Mouse (Mus musculus) forebrain, embryonic 11.5 days (tissue): ENCODE results near the gene Fank1. TPM values are rescaled to one million over a fixed set of nuclear protein-coding genes. Genes with fewer than 3 reads are reported as not detected.
"Not testable (repeated sequence)": the region's sequence is repeated elsewhere in the genome, so short reads cannot be mapped to it uniquely, and the experiment has no call there.

Experiments used
- ATAC-seq: fragments of 200-750 bp; cut with Nextera tagmentation; replicated peaks from 2 replicates; pipeline ENCODE4 v1.8.0; 2017; ENCODE audit warnings: moderate TSS enrichment; ENCODE audit not compliant: low FRiP score
- DNase-seq: peaks from one replicate; pipeline ENCODE4 v3.0.0-alpha.2; 2017; ENCODE audit warnings: low spot score
- H3K27ac ChIP-seq: fragments of 300-500 bp; sonication (generic); 2 replicates; pipeline ENCODE4 v1.5.1; 2014; ENCODE audit warnings: low read depth, low read length
- H3K27me3 ChIP-seq: fragments of 300-500 bp; sonication (generic); 2 replicates; pipeline ENCODE4 v1.6.1; 2014; ENCODE audit warnings: mild to moderate bottlenecking, low read length, mixed read lengths; ENCODE audit not compliant: control insufficient read depth, insufficient read depth
- H3K36me3 ChIP-seq: fragments of 300-500 bp; sonication (generic); 2 replicates; pipeline ENCODE4 v1.6.1; 2014; ENCODE audit warnings: mild to moderate bottlenecking, low read length, moderate library complexity, mixed read lengths; ENCODE audit not compliant: control insufficient read depth, insufficient read depth
- H3K4me1 ChIP-seq: fragments of 300-500 bp; sonication (generic); replicated peaks from 2 replicates; pipeline ENCODE4 v1.6.1; 2014; ENCODE audit warnings: low read length, mixed read lengths; ENCODE audit not compliant: control insufficient read depth, insufficient read depth
- H3K4me2 ChIP-seq: fragments of 300-500 bp; sonication (generic); 2 replicates; pipeline ENCODE4 v1.6.1; 2014; ENCODE audit warnings: low read depth, mild to moderate bottlenecking, low read length, moderate library complexity, mixed read lengths; ENCODE audit not compliant: severe bottlenecking
- H3K4me3 ChIP-seq: fragments of 300-500 bp; sonication (generic); 2 replicates; pipeline ENCODE4 v1.5.1; 2014; ENCODE audit warnings: low read depth, low read length
- H3K9ac ChIP-seq: fragments of 300-500 bp; sonication (generic); 2 replicates; pipeline ENCODE4 v1.6.1; 2014; ENCODE audit warnings: low read length
- H3K9me3 ChIP-seq: fragments of 300-500 bp; sonication (generic); 2 replicates; pipeline ENCODE4 v1.6.1; 2016; ENCODE audit warnings: low read length, mixed read lengths; ENCODE audit not compliant: control insufficient read depth
- WGBS: fragments of 180-500 bp; shearing (Covaris S2); extraction: QIAGEN DNeasy Blood & Tissue Kit; methylation state at CpG from one replicate; pipeline ENCODE4 v1.1.7; 2014; 5-methylcytosine and 5-hydroxymethylcytosine counted together
- polyA plus RNA-seq: library from polyadenylated mRNA; unstranded; fragments of >200 nt; fragmentation: Nextera tagmentation; extraction: Ambion mirVana; gene quantifications from 2 replicates; pipeline ENCODE4 v1.2.1, GENCODE M21; 2014

Gene Fank1
- polyA plus RNA-seq, 1 experiment from 2014 or later = 1.5 TPM

- no peaks in the 10 kb centered on the region for H3K36me3 ChIP-seq
- 89% methylated on average over 17 of the region's 17 CpGs for WGBS
- no peaks in the 10 kb centered on the region for H3K27me3 ChIP-seq
- H3K9ac ChIP-seq = no peak overlapping the region
- H3K4me3 ChIP-seq = no peak overlapping the region
- DNase-seq = no peak
- H3K9me3 ChIP-seq = peaks cover 2% of the 10 kb centered on the region; the same call in 1 of the 2 replicates
- no peak overlapping the region for H3K27ac ChIP-seq
- ATAC-seq = no peak
- no peaks in the 10 kb centered on the region for H3K4me1 ChIP-seq
- no peak overlapping the region for H3K4me2 ChIP-seq
Observed at GRCm38 (mm10) chr7:133876646-133877342, 100.1 kb downstream of the Fank1 start.

DNA sequence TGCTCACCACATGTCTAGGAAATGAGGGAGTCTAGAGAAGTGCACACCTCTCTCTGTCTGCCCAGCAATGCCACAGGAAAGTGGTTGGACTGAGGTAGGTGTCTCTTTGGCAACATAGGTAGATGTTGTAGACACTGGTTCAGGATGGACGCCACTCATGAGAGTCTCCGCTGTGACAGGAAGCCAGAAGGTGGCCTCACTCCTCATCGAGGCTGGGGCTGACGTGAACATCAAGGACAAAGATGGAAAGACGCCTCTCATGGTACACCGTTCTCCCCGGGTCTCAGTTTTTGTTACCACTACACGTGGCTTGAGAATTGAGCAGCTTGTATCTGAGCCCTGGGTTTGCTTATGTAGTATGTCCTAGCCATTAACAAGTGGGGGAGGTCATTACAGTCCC lies 103.1 kb downstream of the Fank1 start:
- Histone ChIP-seq H3K27me3 (no peaks in the 10 kb centered on the region), H3K4me3 (no peak overlapping the region), H3K9ac (no peak overlapping the region), H3K4me2 (no peak overlapping the region), H3K9me3 (peaks cover 2% of the 10 kb centered on the region; the same call in 1 of the 2 replicates), H3K27ac (no peak overlapping the region), H3K36me3 (no peaks in the 10 kb centered on the region), H3K4me1 (no peaks in the 10 kb centered on the region)
- WGBS = 93% methylated on average over 8 of the region's 8 CpGs
- DNase-seq (no peak), ATAC-seq (no peak)

GRCm38 (mm10) chr7:133884759-133885431 lies 108.2 kb downstream of the Fank1 start:
- H3K4me2 ChIP-seq, H3K36me3 ChIP-seq, ATAC-seq, H3K9me3 ChIP-seq, H3K4me1 ChIP-seq, H3K4me3 ChIP-seq, DNase-seq, H3K27me3 ChIP-seq, H3K27ac ChIP-seq, H3K9ac ChIP-seq: not testable (repeated sequence)
- 83% methylated on average over 5 of the region's 9 CpGs for WGBS

- H3K9me3 ChIP-seq = no peaks in the 10 kb centered on the region
- no peak overlapping the region for H3K4me2 ChIP-seq
- ATAC-seq (no peak), DNase-seq (no peak)
- no peak overlapping the region for H3K27ac ChIP-seq
- no peaks in the 10 kb centered on the region for H3K36me3 ChIP-seq
- WGBS = 88% methylated on average over 19 of the region's 19 CpGs
- no peak overlapping the region for H3K4me3 ChIP-seq
- no peaks in the 10 kb centered on the region for H3K27me3 ChIP-seq
- no peaks in the 10 kb centered on the region for H3K4me1 ChIP-seq
- no peak overlapping the region for H3K9ac ChIP-seq
Observed at GRCm38 (mm10) chr7:133888926-133889920, 112.6 kb downstream of the Fank1 start.

DNA sequence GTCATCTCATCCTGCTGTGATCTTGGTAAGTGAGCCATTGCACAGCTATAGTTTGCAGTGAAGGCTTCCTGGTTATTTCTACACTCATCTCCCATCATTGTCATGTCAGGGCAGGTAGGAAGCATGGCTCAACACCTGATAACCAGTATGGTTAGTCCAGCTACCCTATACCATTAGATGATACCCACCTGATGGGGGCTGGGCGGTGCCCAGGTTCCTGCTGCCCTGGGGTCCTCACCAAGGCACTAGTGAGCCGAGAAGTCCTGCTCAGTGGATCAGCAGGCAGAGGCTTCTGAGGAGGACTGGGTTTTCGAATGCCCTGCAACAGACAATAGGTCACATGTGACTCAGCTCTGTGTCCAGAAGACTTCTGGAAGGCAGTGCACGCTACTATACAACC lies 113.3 kb downstream of the Fank1 start:
- H3K4me1 ChIP-seq = no peaks in the 10 kb centered on the region
- H3K9ac ChIP-seq = no peak overlapping the region
- no peak for DNase-seq
- 88% methylated on average over 4 of the region's 4 CpGs for WGBS
- no peaks in the 10 kb centered on the region for H3K36me3 ChIP-seq
- no peak overlapping the region for H3K4me3 ChIP-seq
- no peaks in the 10 kb centered on the region for H3K9me3 ChIP-seq
- H3K4me2 ChIP-seq = no peak overlapping the region
- ATAC-seq = no peak
- H3K27me3 ChIP-seq = no peaks in the 10 kb centered on the region
- H3K27ac ChIP-seq = no peak overlapping the region

- Histone ChIP-seq H3K4me1 (no peaks in the 10 kb centered on the region), H3K36me3 (no peaks in the 10 kb centered on the region), H3K9ac (no peak overlapping the region), H3K4me3 (no peak overlapping the region), H3K27me3 (no peaks in the 10 kb centered on the region), H3K4me2 (no peak overlapping the region), H3K27ac (no peak overlapping the region), H3K9me3 (no peaks in the 10 kb centered on the region)
- no peak for DNase-seq
- WGBS = 92% methylated on average over 9 of the region's 9 CpGs
- ATAC-seq = no peak
Observed at GRCm38 (mm10) chr7:133891298-133891697, 114.6 kb downstream of the Fank1 start.

GRCm38 (mm10) chr7:133891796-133892195 lies 115.1 kb downstream of the Fank1 start:
- ATAC-seq (no peak), DNase-seq (no peak)
- H3K4me3 ChIP-seq = no peak overlapping the region
- no peaks in the 10 kb centered on the region for H3K9me3 ChIP-seq
- H3K27ac ChIP-seq = no peak overlapping the region
- WGBS = 83% methylated on average over 4 of the region's 4 CpGs
- H3K4me2 ChIP-seq = no peak overlapping the region
- H3K27me3 ChIP-seq = no peaks in the 10 kb centered on the region
- H3K36me3 ChIP-seq = no peaks in the 10 kb centered on the region
- H3K9ac ChIP-seq = no peak overlapping the region
- no peaks in the 10 kb centered on the region for H3K4me1 ChIP-seq

DNA sequence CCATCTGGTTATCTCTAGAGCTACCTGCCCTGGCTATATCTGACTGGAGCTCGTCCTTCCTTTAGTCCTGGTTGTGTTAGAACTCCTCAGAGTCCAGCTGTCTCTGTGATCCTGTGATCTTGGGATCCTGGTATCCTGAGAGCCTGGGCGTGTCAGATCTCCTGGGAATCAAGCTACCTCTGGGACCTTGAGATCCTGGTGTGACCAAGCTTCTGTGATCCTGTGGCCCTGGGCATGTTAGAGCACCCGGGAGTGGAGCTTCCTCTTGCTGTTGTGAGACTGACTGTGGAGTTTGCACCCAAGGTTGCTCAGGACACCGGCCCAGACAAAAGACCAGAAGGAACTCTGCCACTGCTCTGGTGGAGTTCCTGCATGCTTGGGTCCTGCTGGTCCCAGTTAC lies 122.7 kb downstream of the Fank1 start:
- H3K4me2 ChIP-seq = no peak overlapping the region
- H3K27ac ChIP-seq = no peak overlapping the region
- no peaks in the 10 kb centered on the region for H3K36me3 ChIP-seq
- no peak overlapping the region for H3K4me3 ChIP-seq
- DNase-seq (no peak), ATAC-seq (no peak)
- no peaks in the 10 kb centered on the region for H3K9me3 ChIP-seq
- H3K9ac ChIP-seq = no peak overlapping the region
- 81% methylated on average over 4 of the region's 4 CpGs for WGBS
- no peaks in the 10 kb centered on the region for H3K4me1 ChIP-seq
- no peaks in the 10 kb centered on the region for H3K27me3 ChIP-seq
